Mouse (Mus musculus) lung, adult 2 months (tissue): ENCODE results near the gene S100a11. TPM values are rescaled to one million over a fixed set of nuclear protein-coding genes. Genes with fewer than 3 reads are reported as not detected.

Experiments used
- DNase-seq: peaks from one replicate; pipeline ENCODE4 v3.0.0; 2022
- H3K4me1 ChIP-seq: fragments of 200-500 bp; 2 replicates; pipeline ENCODE4 v1.6.1; 2011; ENCODE audit warnings: low read length; ENCODE audit not compliant: control insufficient read depth, insufficient read depth
- H3K4me3 ChIP-seq: fragments of 200-500 bp; replicated peaks from 2 replicates; pipeline ENCODE3; 2011; ENCODE audit warnings: low read depth, mild to moderate bottlenecking, control low read depth, low read length; ENCODE audit errors: extremely low read depth
- CTCF ChIP-seq: fragments of 200-500 bp; IDR thresholded peaks from 2 replicates; pipeline ENCODE4 v1.5.1; 2011; ENCODE audit warnings: mild to moderate bottlenecking, low read length, control low read depth; ENCODE audit not compliant: insufficient read depth
- POLR2A ChIP-seq: fragments of 200-500 bp; IDR thresholded peaks from 2 replicates; pipeline ENCODE4 v1.6.1; 2011; ENCODE audit warnings: low read depth, mild to moderate bottlenecking, control low read depth, low read length, borderline replicate concordance; ENCODE audit errors: extremely low read depth
- WGBS: fragments of 180-500 bp; shearing (Covaris S2); methylation state at CpG from one replicate; pipeline ENCODE4 v1.1.7; 2018; 5-methylcytosine and 5-hydroxymethylcytosine counted together
- polyA plus RNA-seq: library from polyadenylated mRNA; depleted of rRNA; stranded (reverse); fragments of >200 nt; gene quantifications from 2 replicates; pipeline ENCODE4 v1.2.3, GENCODE M21; 2012

Gene S100a11
- polyA plus RNA-seq, 1 experiment, result 357 TPM

DNA sequence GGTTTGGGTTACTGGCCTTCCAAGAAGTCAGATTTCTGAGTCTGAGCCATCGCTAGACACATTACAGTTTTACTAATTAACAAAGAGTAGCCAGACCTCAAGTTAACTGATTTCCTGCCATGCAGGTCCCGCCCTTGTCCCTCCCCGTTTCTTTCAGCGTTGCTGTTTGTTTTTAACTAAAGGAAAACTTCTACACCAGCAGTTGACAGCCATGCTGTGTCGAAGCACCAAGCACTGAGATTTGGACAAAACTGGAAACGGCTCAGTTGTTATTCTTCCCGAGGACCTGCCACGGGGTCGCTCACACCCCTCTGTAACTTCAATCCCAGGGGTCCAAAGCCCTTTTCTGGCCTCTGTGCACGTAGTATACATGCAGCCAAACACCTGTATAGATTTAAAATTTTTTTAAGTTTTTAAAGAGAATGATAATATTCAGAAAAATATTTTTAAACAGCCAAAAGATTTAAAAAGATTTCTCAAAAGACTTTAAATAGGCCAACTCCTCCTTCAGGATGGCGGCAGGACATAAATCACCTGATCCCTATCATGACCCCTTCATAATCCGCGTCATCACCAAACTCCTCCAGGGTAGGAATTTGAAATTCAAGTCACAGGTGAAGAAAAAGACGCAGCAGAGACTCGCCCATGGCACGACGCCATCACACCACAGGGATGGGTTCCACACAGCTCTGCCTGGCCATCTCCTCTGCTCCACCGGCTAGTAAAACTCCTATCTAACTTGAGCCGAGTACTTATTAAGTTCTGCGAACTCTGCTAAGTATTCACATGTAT, 27.7 kb downstream of the S100a11 start:
- WGBS, result 61% methylated on average over 20 of the region's 20 CpGs
- TF ChIP-seq CTCF (no peak), POLR2A (no peak)
- H3K4me1 ChIP-seq, result peaks cover 11% of the 10 kb centered on the region; the same call in 1 of the 2 replicates
- DNase-seq, result no peak
- no peak overlapping the region for H3K4me3 ChIP-seq

DNA sequence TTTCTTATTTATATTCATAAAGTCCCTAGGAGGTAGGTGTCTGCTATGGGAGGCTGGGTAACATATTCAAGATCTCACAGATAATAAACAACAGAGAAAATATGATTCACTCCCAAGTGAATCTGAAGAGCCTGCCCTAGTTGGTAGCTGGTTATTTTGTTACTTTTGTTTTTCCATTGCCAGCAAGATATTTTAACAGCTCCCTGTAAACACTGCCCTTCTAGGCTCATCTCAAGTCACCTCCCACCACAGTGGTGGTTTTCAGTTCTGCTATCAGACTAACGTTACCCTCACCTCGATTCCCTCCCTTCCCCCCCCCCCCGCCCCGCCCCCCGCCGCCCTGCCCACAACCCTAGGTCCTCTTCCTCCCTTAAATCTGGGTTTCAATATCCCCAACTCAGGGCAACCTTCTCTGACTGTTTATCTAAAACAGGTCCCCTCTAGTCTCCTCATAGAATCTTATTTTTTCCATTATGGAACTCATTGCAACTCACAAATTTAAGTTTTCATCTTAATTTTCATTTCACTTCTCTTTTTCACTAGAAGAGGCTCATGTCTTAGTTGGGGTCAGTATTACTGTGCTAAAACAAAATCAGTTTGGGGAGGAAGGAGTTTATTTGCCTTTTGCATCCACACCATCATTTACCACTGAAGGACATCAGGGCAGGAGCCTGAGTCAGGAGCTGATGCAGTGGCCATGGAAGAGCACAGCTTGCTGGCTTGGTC, 28.4 kb downstream of the S100a11 start:
- Histone ChIP-seq H3K4me1 (peaks cover 11% of the 10 kb centered on the region; the same call in 1 of the 2 replicates), H3K4me3 (no peak overlapping the region)
- 58% methylated on average over 6 of the region's 6 CpGs for WGBS
- TF ChIP-seq CTCF, result no peak
- TF ChIP-seq POLR2A, result no peak
- no peak for DNase-seq

DNA sequence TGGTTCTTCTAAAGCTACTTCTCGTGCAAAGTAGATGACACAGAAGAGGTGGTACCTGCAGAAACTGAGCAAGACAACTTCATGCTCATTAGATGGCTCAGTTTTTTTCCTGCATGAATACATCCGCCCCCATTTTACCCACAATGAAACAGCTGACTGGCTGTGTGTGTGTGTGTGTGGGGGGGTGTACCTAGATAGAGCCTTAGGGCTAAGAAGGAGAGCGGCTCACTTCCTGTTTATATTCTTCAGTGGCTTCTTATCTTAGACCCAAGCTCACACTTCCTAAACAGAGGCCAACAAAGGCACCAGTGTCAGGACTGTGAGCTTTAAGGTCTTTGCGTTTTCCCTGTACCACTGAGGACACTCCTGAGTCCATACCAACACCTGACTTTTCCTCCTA, 29.7 kb downstream of the S100a11 start:
- 38% methylated on average over 4 of the region's 4 CpGs for WGBS
- no peak overlapping the region for H3K4me3 ChIP-seq
- H3K4me1 ChIP-seq, result peaks cover 17% of the 10 kb centered on the region
- no peak for TF ChIP-seq POLR2A
- no peak for TF ChIP-seq CTCF
- no peak for DNase-seq

DNA sequence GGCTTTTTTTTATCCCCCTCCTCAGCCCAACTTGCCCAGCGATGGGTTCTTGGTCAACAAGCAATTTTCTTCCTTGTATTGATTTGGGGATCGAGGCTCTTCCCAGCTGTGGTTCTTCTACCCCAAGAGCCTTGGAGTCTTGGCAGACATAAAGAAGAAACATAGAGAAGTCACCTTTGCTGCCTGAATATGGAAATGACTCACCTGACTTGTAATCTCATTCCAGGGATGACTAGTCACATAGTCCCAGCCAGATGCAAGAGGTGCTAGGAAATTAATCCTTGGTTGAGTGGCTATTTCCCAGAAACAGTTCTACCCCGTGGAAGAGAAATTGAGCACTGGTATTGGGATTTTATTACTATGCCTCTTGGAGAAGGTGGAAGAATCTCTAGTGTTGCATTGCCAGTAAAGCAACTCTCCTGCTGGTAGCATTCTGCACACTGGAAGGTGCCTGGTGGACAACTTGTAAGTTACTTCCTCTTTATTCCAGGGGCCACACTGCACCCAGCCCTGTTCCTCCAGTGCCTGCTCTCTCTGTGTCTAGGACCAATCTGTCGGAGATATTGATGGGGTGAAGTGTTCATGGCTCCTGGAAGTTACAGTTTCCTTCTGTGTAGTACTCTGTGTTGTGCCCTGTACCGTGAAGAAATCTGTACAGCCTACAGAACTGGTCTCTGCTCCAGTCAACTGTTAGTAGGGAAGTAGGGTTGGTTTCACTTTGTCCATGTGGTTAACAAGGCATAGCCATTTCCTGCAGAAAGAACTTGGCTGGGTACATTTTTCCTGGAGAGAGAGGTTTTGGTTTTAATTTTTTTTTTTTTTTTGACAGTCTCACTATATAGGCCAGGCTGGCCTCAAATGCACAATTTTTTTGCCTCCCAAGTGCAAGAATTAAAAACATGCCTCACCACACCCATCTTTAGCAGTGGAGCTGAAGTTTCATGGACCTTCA, 31.9 kb downstream of the S100a11 start:
- TF ChIP-seq CTCF (no peak), POLR2A (no peak)
- Histone ChIP-seq H3K4me1 (peaks cover 20% of the 10 kb centered on the region), H3K4me3 (no peak overlapping the region)
- no peak for DNase-seq
- 65% methylated on average over 5 of the region's 5 CpGs for WGBS

DNA sequence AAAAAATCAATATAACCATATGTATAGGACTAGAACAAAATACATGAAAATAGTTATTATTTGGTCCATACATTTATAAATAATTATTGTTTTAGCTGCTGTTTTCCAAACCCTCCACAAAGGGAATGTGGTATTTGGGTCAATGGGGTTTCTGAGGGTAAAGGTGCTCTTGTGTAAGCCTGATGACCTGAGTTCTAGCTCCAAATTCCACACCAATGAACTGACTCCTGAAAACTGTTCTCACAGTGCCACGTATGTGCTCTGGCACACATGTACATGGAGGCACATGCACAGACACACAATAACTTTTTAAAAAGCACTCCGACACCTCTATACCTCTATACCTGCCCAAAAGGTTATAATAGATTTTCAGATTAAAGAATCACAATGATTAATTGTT, 33.0 kb downstream of the S100a11 start:
- TF ChIP-seq POLR2A (no peak), CTCF (no peak)
- DNase-seq, result no peak
- Histone ChIP-seq H3K4me1 (peaks cover 22% of the 10 kb centered on the region), H3K4me3 (no peak overlapping the region)
- WGBS, result 96% methylated on average over 2 of the region's 2 CpGs

DNA sequence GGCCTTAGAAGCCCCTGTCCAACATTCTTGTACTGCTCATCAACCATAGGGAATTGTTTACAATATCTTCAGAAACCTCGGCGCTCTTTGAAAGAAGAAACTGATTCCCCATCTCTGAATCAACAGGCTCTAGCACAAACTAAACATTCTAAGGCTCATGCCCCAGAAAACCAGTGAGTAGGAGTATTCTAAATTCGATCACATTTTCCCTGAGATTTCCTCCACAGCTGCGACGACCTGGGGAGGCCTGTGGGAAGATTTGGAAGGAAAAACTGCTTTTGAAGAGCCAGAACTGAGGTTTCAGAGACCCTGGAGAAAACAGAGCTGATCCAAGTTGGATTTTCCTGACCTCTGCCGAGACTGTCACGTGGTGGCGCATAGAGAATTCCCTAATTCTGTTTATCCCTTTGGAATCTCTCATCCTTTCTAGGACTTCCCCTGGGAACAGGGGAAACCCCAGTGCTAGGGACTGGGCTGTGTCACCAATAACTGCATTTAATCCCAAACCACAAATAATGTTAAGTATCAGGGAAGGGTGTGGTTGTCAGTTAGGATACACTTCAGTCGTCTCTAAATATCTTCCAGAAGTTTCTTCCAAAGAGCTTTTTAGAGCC, 33.6 kb downstream of the S100a11 start:
- DNase-seq, result no peak
- WGBS, result 44% methylated on average over 9 of the region's 9 CpGs
- TF ChIP-seq POLR2A, result no peak
- no peak for TF ChIP-seq CTCF

DNA sequence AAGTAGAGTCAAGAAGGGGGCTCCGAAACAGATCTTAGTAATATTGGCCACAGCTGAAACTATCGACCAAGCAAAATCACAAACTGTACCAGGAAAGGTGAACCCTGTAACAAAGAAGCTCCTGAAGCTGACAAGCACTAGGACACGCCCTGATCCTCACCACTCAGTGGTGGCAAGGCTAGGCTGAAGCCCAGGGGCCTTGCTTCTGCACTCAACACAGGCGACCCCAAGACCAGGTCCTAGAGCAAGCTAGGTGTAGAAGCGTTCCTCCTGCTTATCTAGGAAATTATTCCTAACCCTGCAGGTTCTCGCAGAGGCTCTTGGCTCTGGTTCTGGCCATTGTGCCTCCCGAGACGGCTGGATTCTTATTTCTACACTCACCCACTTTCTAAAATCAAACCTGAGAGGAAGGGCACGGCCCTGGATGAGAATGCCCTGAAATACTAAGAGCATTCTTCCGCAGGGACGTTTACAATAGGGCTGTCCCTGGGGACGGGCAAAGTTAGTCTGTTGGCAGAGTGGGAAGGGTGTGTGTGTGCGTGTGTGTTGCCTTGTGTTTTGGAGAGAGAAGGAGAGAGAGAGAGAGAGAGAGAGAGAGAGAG, 34.2 kb downstream of the S100a11 start:
- no peak for DNase-seq
- TF ChIP-seq CTCF, result no peak
- no peak for TF ChIP-seq POLR2A

More for the DNA sequence above, 33.6 kb downstream of the S100a11 start:
- no peak overlapping the region for H3K4me3 ChIP-seq
- H3K4me1 ChIP-seq, result peaks cover 27% of the 10 kb centered on the region

DNA sequence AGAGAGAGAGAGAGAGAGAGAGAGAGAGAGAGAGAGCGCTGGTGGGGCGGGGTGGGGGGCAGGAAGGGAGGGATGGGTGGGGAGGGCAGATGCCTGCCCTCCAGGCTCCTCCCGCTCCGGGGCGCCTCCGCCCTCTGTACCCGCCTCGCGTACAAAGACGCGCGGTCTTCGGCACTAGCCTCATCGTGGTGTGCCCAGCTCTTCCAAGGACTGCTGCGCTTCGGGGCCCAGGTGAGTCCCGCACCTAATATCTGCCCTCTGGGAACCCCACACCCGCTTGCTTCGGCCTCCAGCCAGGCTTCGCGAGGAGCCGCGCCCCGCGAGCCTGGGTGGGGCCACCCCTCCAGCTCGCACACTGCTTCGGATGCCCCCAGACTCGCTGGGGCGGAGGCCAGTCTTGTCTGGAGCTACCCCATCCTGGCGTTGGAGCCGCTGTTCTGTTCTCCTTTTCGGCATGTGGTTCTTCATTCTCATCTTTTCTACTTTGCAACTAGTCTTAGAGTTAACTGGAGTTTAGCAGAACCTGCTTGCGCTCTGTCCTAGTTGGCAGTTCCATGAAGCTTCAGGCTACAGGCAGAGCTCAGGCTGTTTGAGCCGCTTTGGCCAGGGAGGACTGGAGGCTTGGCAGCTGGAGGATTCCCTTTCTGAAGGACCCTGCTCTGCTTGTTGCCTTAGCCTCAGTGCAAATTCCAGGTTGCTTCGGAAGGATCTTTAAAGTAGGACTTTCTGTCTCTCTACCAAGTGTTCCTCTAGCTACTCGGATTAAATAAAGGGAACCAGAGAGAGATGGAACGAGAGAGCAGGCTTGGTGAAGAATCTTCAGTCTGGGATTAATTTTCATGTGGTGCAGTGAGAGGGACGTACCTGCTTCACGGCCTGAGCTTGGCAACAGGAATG, 34.9 kb downstream of the S100a11 start, which contains the start of gene S100a10:
Gene S100a10 (plus strand): TSS at position 100 of the 897 bp plus-strand sequence.
- WGBS, result 1% methylated on average over 32 of the region's 39 CpGs
- no peak for TF ChIP-seq CTCF
- peak; percentile 94; the same call in 1 of the 2 replicates for TF ChIP-seq POLR2A
- H3K4me1 ChIP-seq, result peaks cover 26% of the 10 kb centered on the region
- DNase-seq, result peak; percentile 82
- peak within 1 kb of the TSS; percentile 77 for H3K4me3 ChIP-seq

More for the DNA sequence above, 34.2 kb downstream of the S100a11 start:
- H3K4me3 ChIP-seq, result peak overlapping the region; percentile 74
- WGBS, result 11% methylated on average over 13 of the region's 13 CpGs
- H3K4me1 ChIP-seq, result peaks cover 30% of the 10 kb centered on the region
